ENCODE assay signal across 21 mouse cellular contexts in genomic region chr12:74792036-74792435, GRCm38 (mm10).
A peak's percentile ranks its signal among the peaks of the same experiment; 100 is the strongest.
DNase-seq lines count a peak whose midpoint lies in the region; ATAC-seq and TF ChIP-seq lines count a peak whose summit lies in the region.
"Had no signal": no experiment of that assay in that cellular context is flagged by ENCODE, and none has a peak within 500 bp of the region (broad histone marks: within the 10 kb centered on the region; RNA-seq: fewer than 3 reads in every experiment).

No protein-coding gene starts in this region.

- no peak overlapping the region for H3K4me3 ChIP-seq in hindbrain, postnatal 0 days (ENCODE audit: low read length)
- H3K4me3 ChIP-seq in hindbrain, embryonic 16.5 days (ENCODE audit: low read length) = no peak overlapping the region
- H3K4me3 ChIP-seq in layer of hippocampus, adult 2 months = no peak overlapping the region
- H3K4me3 ChIP-seq in heart, embryonic 11.5 days (ENCODE audit: low read depth, low read length) = no peak overlapping the region
- H3K4me3 ChIP-seq: embryonic facial prominence, embryonic 12.5 days; gastrocnemius, adult 2 months; hindbrain, embryonic 13.5 days; limb, embryonic 12.5 days had no signal

- no peaks in the 10 kb centered on the region for H3K36me3 ChIP-seq in hindbrain, postnatal 0 days (ENCODE audit: insufficient read depth, low read length)
- H3K36me3 ChIP-seq in hindbrain, embryonic 16.5 days (ENCODE audit: control insufficient read depth, insufficient read depth, low read length) = no peaks in the 10 kb centered on the region
- no peaks in the 10 kb centered on the region for H3K36me3 ChIP-seq in heart, embryonic 11.5 days (ENCODE audit: control insufficient read depth, insufficient read depth, low read length)
- H3K36me3 ChIP-seq: embryonic facial prominence, embryonic 12.5 days; hindbrain, embryonic 13.5 days; limb, embryonic 12.5 days had no signal

- TF ChIP-seq CTCF in hindbrain, postnatal 0 days (IDR thresholded peaks at IDR 0.05; ENCODE audit: low read depth) = no peak
- TF ChIP-seq CTCF in layer of hippocampus, adult 2 months (conservative IDR thresholded peaks at IDR 0.05) = no peak

- H3K9me3 ChIP-seq in hindbrain, postnatal 0 days (ENCODE audit: low read length) = no peaks in the 10 kb centered on the region
- no peaks in the 10 kb centered on the region for H3K9me3 ChIP-seq in hindbrain, embryonic 16.5 days (ENCODE audit: control insufficient read depth, low read length)
- H3K9me3 ChIP-seq in heart, embryonic 11.5 days (replicated peaks; ENCODE audit: control insufficient read depth, low read length) = no peaks in the 10 kb centered on the region
- H3K9me3 ChIP-seq: embryonic facial prominence, embryonic 12.5 days; hindbrain, embryonic 13.5 days; limb, embryonic 12.5 days had no signal

- no peaks in the 10 kb centered on the region for H3K27me3 ChIP-seq in hindbrain, postnatal 0 days (ENCODE audit: insufficient read depth, low read length)
- H3K27me3 ChIP-seq in hindbrain, embryonic 16.5 days (replicated peaks; ENCODE audit: control insufficient read depth, insufficient read depth, low read length) = no peaks in the 10 kb centered on the region
- no peaks in the 10 kb centered on the region for H3K27me3 ChIP-seq in heart, embryonic 11.5 days (ENCODE audit: control insufficient read depth, insufficient read depth, low read length)
- H3K27me3 ChIP-seq: embryonic facial prominence, embryonic 12.5 days; hindbrain, embryonic 13.5 days; limb, embryonic 12.5 days had no signal

- no peaks in the 10 kb centered on the region for H3K4me1 ChIP-seq in hindbrain, postnatal 0 days (ENCODE audit: insufficient read depth, low read length)
- no peaks in the 10 kb centered on the region for H3K4me1 ChIP-seq in hindbrain, embryonic 16.5 days (ENCODE audit: control insufficient read depth, insufficient read depth, low read depth, low read length)
- H3K4me1 ChIP-seq in heart, embryonic 11.5 days (ENCODE audit: control insufficient read depth, insufficient read depth, low read length) = no peaks in the 10 kb centered on the region
- H3K4me1 ChIP-seq: embryonic facial prominence, embryonic 12.5 days; hindbrain, embryonic 13.5 days; limb, embryonic 12.5 days had no signal

- DNase-seq in hindbrain, postnatal 0 days (ENCODE audit: low spot score) = peak; percentile 6
- peak; percentile 22 to 69 for DNase-seq in layer of hippocampus, adult 2 months (ENCODE audit: low spot score in 2 of 2)
- peak; percentile 11 to 57 for DNase-seq in left cerebral cortex, adult 9 months (ENCODE audit: low spot score in 2 of 2)
- peak; percentile 68 for DNase-seq in telencephalon, adult 2 months (ENCODE audit: low read depth, low spot score)
- DNase-seq in lung, postnatal 10 days = no peak
- DNase-seq: cerebellum, adult 11-12 months; gastrocnemius, adult 2 months; heart, adult 18-20 months; kidney, postnatal 14 days; thymus, postnatal 25 days had no signal

- H3K9ac ChIP-seq in hindbrain, postnatal 0 days (replicated peaks; ENCODE audit: low read length) = no peak overlapping the region
- H3K9ac ChIP-seq in hindbrain, embryonic 16.5 days (ENCODE audit: low read depth, low read length) = no peak overlapping the region
- H3K9ac ChIP-seq in heart, embryonic 11.5 days (ENCODE audit: low read depth, low read length) = no peak overlapping the region
- H3K9ac ChIP-seq: embryonic facial prominence, embryonic 12.5 days; hindbrain, embryonic 13.5 days; limb, embryonic 12.5 days; liver, embryonic 14.5 days had no signal

- no peak overlapping the region for H3K27ac ChIP-seq in hindbrain, postnatal 0 days
- no peak overlapping the region for H3K27ac ChIP-seq in hindbrain, embryonic 16.5 days (ENCODE audit: low read depth, low read length)
- H3K27ac ChIP-seq in layer of hippocampus, adult 2 months = no peak overlapping the region
- H3K27ac ChIP-seq in heart, embryonic 11.5 days (ENCODE audit: low read depth, low read length) = no peak overlapping the region
- H3K27ac ChIP-seq: embryonic facial prominence, embryonic 12.5 days; gastrocnemius, adult 2 months; hindbrain, embryonic 13.5 days; limb, embryonic 12.5 days; liver, embryonic 14.5 days had no signal

- no peak for ATAC-seq in hindbrain, postnatal 0 days
- no peak for ATAC-seq in hindbrain, embryonic 16.5 days
- no peak for ATAC-seq in megakaryocyte, adult 5-6 weeks (ENCODE audit: poor library complexity, severe bottlenecking)
- ATAC-seq in heart, embryonic 11.5 days (replicated peaks; ENCODE audit: insufficient number of reproducible peaks, low FRiP score, low TSS enrichment) = no peak
- ATAC-seq: intestine, postnatal 0 days; lung, postnatal 0 days; Patski had no signal

- WGBS in hindbrain, postnatal 0 days = 65% methylated on average over 3 of the region's 3 CpGs
- WGBS in hindbrain, embryonic 16.5 days = 74% methylated on average over 3 of the region's 3 CpGs
- 72% methylated on average over 3 of the region's 3 CpGs for WGBS in heart, embryonic 11.5 days (ENCODE audit: insufficient replicate concordance)

- H3K4me2 ChIP-seq in hindbrain, postnatal 0 days (ENCODE audit: low read depth, low read length) = no peak overlapping the region
- no peak overlapping the region for H3K4me2 ChIP-seq in hindbrain, embryonic 16.5 days (ENCODE audit: low read length)
- H3K4me2 ChIP-seq in heart, embryonic 11.5 days = no peak overlapping the region
- H3K4me2 ChIP-seq: embryonic facial prominence, embryonic 12.5 days; hindbrain, embryonic 13.5 days; limb, embryonic 12.5 days; midbrain, embryonic 11.5 days had no signal
